Comparison of ENCODE assay signal across 8 mouse cellular contexts in the genomic region with DNA sequence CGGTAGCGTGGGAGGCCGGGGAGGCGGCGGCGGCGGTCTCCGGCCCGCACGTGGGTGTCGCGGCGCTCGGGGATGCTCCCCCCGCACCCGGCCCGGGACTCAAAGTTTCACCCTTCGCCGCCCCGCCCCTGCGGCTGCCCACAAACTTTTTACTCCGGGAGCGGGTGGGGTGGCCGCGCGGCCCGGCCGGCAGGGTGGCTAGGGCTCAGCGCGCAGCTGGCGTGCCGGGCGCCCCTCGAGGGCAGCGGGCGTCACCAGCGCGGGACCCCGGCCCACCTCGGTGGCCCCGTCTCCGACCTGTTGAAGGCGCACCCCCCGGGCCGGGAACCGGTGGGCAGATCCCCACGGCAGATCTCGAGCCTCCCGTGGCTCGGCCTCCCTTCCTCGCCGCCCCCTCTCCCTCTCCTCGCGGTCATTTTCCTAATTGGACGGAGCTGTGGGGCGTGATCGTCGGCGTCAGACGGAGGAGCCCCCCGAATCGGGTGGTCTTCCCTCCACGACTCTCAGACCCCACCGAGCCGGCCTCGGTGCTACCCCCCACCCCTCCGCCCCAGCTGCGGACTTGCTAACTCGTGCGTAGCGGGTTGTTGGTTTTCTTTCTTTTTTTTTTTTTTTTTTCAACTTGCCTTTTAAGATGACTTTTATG. TPM values are rescaled to one million over a fixed set of nuclear protein-coding genes. Genes with fewer than 3 reads are reported as not detected.
DNase-seq lines count a peak whose midpoint lies in the region; ATAC-seq and TF ChIP-seq lines count a peak whose summit lies in the region.

No protein-coding gene starts in this region.

- H3K9ac ChIP-seq in forebrain, embryonic 15.5 days (replicated peaks), result peak overlapping the region; percentile 61

- peak overlapping the region; percentile 68 for H3K4me3 ChIP-seq in forebrain, embryonic 15.5 days

- 0% methylated on average over 44 of the region's 71 CpGs for WGBS in forebrain, embryonic 15.5 days

- no peak for ATAC-seq in forebrain, embryonic 15.5 days (replicated peaks)

- H3K27ac ChIP-seq in forebrain, embryonic 15.5 days (replicated peaks), result peak overlapping the region; percentile 98

- H3K4me2 ChIP-seq in forebrain, embryonic 15.5 days (replicated peaks), result peak overlapping the region; percentile 90

- peak; percentile 88 for DNase-seq in CD4-positive, CD25-positive, alpha-beta regulatory T cell, adult 2 months (ENCODE audit: low read depth, low spot score)
- DNase-seq in brain, embryonic 14.5 days (ENCODE audit: low read depth), result peak; percentile 63
- DNase-seq in heart, postnatal 4 days, result peak; percentile 81
- peak; percentile 53 for DNase-seq in layer of hippocampus, adult 9-11 months
- DNase-seq in lung, postnatal 10 days, result peak; percentile 88
- DNase-seq in ovary, postnatal 14 days (ENCODE audit: low spot score), result peak; percentile 54
- peak; percentile 77 for DNase-seq in thymus, postnatal 25 days

- H3K36me3 ChIP-seq in forebrain, embryonic 15.5 days, result no peaks in the 10 kb centered on the region

- no peak for TF ChIP-seq POLR2A in brain, embryonic 14.5 days (IDR thresholded peaks at IDR 0.05; ENCODE audit: borderline replicate concordance, extremely low read depth, insufficient read depth, insufficient read length, poor library complexity, severe bottlenecking)

- no peaks in the 10 kb centered on the region for H3K9me3 ChIP-seq in forebrain, embryonic 15.5 days

- H3K4me1 ChIP-seq in forebrain, embryonic 15.5 days, result peaks cover 51% of the 10 kb centered on the region

- no peaks in the 10 kb centered on the region for H3K27me3 ChIP-seq in forebrain, embryonic 15.5 days

- TF ChIP-seq CTCF in brain, embryonic 14.5 days (IDR thresholded peaks at IDR 0.05; ENCODE audit: borderline replicate concordance, extremely low read depth, insufficient read depth, insufficient read length), result no peak

RNA-seq across cellular contexts. Expression of a gene that starts 2.5 kb away (rescaled TPM):
- 34.8 and 36.1 TPM in 2 replicates for polyA plus RNA-seq in brain, embryonic 14.5 days (2012; rRNA removed)
- polyA plus RNA-seq in forebrain, embryonic 15.5 days (2015; fragmentation: Nextera tagmentation; extraction: Ambion mirVana), result 21.1 and 22.1 TPM in 2 replicates
- total RNA-seq in heart, postnatal 4 days (2021), result 10 to 100 TPM; 20.3 to 20.7 TPM
